Mouse (Mus musculus): ENCODE results near the gene Tmem79.

GRCm38 (mm10) chr3:88296561-88297318, 39.2 kb downstream of the Tmem79 start, which contains the start of the genes Tsacc and Cct3:
- TF ChIP-seq CTCF (IDR thresholded peaks at IDR 0.05; ENCODE audit: low read depth, low read length) (no peak), GATA1 (IDR thresholded peaks at IDR 0.05; ENCODE audit: borderline replicate concordance, low read length) (no peak), GATA2 (IDR thresholded peaks at IDR 0.05; ENCODE audit: borderline replicate concordance, low read depth, low read length) (no peak)
